ENCODE assay signal across 16 mouse cellular contexts in the genomic region with DNA sequence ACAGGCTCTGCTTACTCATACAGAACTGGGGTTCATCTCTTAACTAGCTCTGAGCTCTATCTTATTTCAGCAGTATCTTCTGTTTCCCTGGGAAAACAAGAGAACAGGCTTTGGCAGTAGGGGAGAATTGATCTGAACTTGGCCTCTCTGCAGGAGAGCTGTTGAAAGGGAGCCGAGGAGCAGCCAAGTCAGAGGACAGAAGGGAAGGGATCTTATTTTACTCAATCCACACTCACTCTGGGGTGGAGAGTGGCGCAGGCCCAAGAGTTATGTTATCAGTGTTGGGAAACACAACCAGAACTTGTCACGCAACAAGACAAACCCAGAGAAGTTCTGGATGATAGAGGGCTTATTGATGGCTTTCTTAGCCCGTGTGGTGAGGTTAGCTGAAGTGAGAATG.
A peak's percentile ranks its signal among the peaks of the same experiment; 100 is the strongest.
DNase-seq lines count a peak whose midpoint lies in the region; ATAC-seq and TF ChIP-seq lines count a peak whose summit lies in the region.
"Had no signal": no experiment of that assay in that cellular context is flagged by ENCODE, and none has a peak within 500 bp of the region (broad histone marks: within the 10 kb centered on the region; RNA-seq: fewer than 3 reads in every experiment).

No protein-coding gene starts in this region.

- H3K4me1 ChIP-seq in heart, embryonic 11.5 days (ENCODE audit: control insufficient read depth, insufficient read depth, low read length): peaks cover 5% of the 10 kb centered on the region; the same call in 1 of the 2 replicates
- H3K4me1 ChIP-seq: liver, embryonic 15.5 days had no signal

- no peak overlapping the region for H3K9ac ChIP-seq in heart, embryonic 11.5 days (ENCODE audit: low read depth, low read length)
- H3K9ac ChIP-seq: embryonic facial prominence, embryonic 15.5 days; forebrain, postnatal 0 days; hindbrain, embryonic 15.5 days; liver, embryonic 15.5 days had no signal

- intact Hi-C loops in gastrocnemius, adult 2 months (cut with DNase I): no loop called here
- intact Hi-C loops in heart, postnatal 10 days (cut with DNase I): no loop called here
- intact Hi-C loops in left cerebral cortex, adult 2 months (cut with DNase I): no loop called here

- no peak overlapping the region for H3K4me2 ChIP-seq in heart, embryonic 11.5 days
- H3K4me2 ChIP-seq: embryonic facial prominence, embryonic 15.5 days; hindbrain, embryonic 15.5 days; liver, embryonic 15.5 days had no signal

- peak; percentile 82 to 87 for DNase-seq in heart, adult 18-20 months
- peak; percentile 74 for DNase-seq in gastrocnemius, adult 2 months
- peak; percentile 66 to 67 for DNase-seq in heart, postnatal 10 days
- DNase-seq in lung, postnatal 36 days: peak; percentile 75
- no peak for DNase-seq in left cerebral cortex, adult 2 months (ENCODE audit: extremely low spot score in 1 of 2, low spot score in 2 of 2)
- DNase-seq: cerebellum, postnatal 25 days; forebrain, postnatal 0 days; midbrain, embryonic 14.5 days had no signal

- ATAC-seq in heart, embryonic 11.5 days (replicated peaks; ENCODE audit: insufficient number of reproducible peaks, low FRiP score, low TSS enrichment): no peak
- ATAC-seq in inflammation-experienced regulatory T-cells, adult 6 months: no peak
- no peak for ATAC-seq in monocyte, adult 5-6 weeks (replicated peaks; ENCODE audit: insufficient number of reproducible peaks, low FRiP score, low TSS enrichment, poor library complexity, severe bottlenecking)
- ATAC-seq: forebrain, postnatal 0 days; Patski had no signal

- H3K27me3 ChIP-seq in heart, embryonic 11.5 days (ENCODE audit: control insufficient read depth, insufficient read depth, low read length): no peaks in the 10 kb centered on the region
- H3K27me3 ChIP-seq: embryonic facial prominence, embryonic 15.5 days; hindbrain, embryonic 15.5 days; liver, embryonic 15.5 days had no signal

- no peak overlapping the region for H3K27ac ChIP-seq in heart, embryonic 11.5 days (ENCODE audit: low read depth, low read length)
- no peak overlapping the region; the same call in 1 of the 2 replicates for H3K27ac ChIP-seq in gastrocnemius, adult 2 months
- no peak overlapping the region for H3K27ac ChIP-seq in left cerebral cortex, adult 2 months
- H3K27ac ChIP-seq: embryonic facial prominence, embryonic 15.5 days; hindbrain, embryonic 15.5 days; kidney, postnatal 0 days; liver, embryonic 15.5 days had no signal

- no peak overlapping the region for H3K4me3 ChIP-seq in heart, embryonic 11.5 days (ENCODE audit: low read depth, low read length)
- H3K4me3 ChIP-seq in gastrocnemius, adult 2 months: no peak overlapping the region
- H3K4me3 ChIP-seq in left cerebral cortex, adult 2 months: no peak overlapping the region
- H3K4me3 ChIP-seq: embryonic facial prominence, embryonic 15.5 days; hindbrain, embryonic 15.5 days; liver, embryonic 15.5 days had no signal

- no peak for TF ChIP-seq CTCF in gastrocnemius, adult 2 months (IDR thresholded peaks at IDR 0.05)
- TF ChIP-seq CTCF in left cerebral cortex, adult 2 months (IDR thresholded peaks at IDR 0.05): no peak

- H3K9me3 ChIP-seq in heart, embryonic 11.5 days (replicated peaks; ENCODE audit: control insufficient read depth, low read length): no peaks in the 10 kb centered on the region
- H3K9me3 ChIP-seq: embryonic facial prominence, embryonic 15.5 days; hindbrain, embryonic 15.5 days; liver, embryonic 15.5 days had no signal

- no peaks in the 10 kb centered on the region for H3K36me3 ChIP-seq in heart, embryonic 11.5 days (ENCODE audit: control insufficient read depth, insufficient read depth, low read length)
- H3K36me3 ChIP-seq: embryonic facial prominence, embryonic 15.5 days; hindbrain, embryonic 15.5 days; liver, embryonic 15.5 days had no signal

- 42% methylated on average over 4 of the region's 4 CpGs for WGBS in heart, embryonic 11.5 days (ENCODE audit: insufficient replicate concordance)

Comparison
In these comparisons a context has a peak if more than half of its experiments do, and no peak if none do; other contexts are left out.
1. DNase-seq: peak in heart, adult 18-20 months (2 of 2), gastrocnemius, adult 2 months (single experiment), heart, postnatal 10 days (2 of 2) and lung, postnatal 36 days (single experiment); none in left cerebral cortex, adult 2 months (0 of 2).